Mouse (Mus musculus) layer of hippocampus, adult 9-10 months (tissue): ENCODE data around the gene Slit3.

Source experiments
- DNase-seq: peaks from one replicate; pipeline ENCODE4 v3.0.0; 2022; ENCODE audit warnings: low spot score

Slit3 gene

DNA sequence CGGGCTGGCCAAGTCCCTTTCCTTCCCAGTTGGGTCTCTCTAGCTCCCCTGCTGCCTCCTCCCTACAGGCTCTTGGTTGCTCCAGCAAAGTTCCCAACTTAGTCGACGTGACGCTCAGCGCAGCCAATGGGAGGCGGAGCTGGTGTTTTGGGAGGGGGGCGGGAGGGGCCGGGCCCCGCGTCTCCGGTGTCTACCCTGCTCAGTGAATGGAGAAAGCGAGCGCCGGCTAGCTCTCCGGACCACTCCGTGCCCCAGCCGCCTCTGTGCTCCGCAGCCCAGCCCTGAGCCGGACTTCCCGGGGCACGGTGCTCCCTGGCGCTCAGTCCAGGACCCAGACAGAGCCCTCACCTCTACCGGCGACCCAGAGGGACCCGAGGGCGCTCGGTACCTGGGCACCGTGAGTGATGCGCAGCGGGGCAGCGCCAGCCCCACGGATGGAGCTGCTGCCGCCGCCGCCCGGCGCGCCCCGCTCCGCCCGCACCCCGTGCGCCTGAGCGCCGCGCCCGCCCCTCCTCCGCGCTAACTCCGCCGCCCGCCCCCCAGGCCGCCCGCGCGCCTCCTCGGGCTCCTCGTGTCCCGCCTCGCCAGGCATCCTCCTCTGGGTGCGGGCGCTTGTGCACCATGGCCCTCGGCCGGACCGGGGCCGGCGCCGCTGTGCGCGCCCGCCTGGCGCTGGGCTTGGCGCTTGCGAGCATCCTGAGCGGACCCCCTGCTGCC, at the start of gene Slit3:
Gene Slit3 (plus strand): TSS at position 331 of the 717 bp plus-strand sequence.
- no peak for DNase-seq

DNA sequence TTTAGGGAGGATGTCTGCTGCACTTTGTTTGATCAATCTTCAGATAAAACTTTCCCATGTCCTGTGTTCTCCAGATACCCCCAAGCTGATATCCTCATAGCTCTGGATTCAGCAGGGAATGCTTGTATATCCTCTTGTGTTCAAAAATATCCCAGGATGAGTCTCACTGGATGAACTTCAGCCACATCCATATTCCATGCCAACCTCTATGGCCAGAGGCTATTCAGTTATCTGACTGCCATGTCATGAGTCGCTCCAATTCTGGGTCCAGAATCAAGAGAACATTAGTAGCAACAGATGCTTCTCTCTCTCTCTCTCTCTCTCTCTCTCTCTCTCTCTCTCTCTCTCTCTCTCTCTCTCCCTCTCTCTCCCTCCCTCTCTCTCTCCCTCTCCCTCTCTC, 49.6 kb upstream of the Slit3 start:
- no peak for DNase-seq

DNA sequence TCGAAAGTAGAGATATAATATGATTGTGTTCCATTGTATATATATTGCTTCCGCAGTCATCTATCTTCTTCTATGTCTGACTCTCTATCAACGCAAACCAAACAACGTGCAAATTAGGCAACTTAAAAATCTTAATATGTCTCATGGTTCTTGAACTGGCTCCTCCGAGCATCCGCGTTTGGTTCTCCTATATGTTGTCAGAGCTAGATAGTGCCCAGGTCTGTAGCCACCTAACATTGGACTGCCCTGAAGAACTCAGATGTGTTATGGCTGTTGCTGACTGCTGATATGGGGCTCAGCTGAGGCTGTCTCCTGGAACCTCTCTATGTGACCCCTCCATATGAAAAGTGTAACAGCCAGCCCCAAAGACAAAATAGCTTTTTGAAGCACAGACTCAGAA, 45.6 kb upstream of the Slit3 start:
- DNase-seq = no peak

DNA sequence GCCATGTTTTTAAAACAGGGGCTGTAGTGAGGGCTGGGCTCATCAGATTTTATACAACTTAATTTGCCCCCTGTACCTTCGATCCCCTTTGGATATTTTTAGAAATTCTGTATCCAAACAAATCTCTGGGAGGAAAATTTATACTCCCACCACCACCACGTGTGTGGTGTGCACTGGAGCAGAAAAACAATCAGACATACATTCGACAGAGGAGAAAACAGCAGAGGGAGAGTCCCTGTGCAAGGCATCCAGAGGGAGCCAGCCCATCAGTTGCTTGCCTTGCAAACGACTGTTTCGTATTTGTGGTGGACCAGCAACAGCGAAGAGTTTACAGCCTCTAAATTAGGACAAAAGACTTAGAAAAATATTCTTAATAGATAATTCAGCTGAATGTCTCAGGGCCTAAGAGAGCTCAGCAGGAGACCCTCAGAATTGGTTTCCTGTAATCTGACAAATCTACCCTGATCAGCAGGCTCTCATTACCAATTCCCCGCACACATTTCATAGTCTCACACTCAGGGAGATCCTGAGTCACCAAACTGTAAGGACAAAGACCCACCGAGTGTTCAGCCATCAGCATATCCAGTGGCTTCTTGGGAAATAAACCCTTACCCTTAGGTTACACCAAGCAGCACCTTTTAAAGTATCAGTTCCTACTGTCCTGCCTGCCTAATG, 40.4 kb upstream of the Slit3 start:
- no peak for DNase-seq

DNA sequence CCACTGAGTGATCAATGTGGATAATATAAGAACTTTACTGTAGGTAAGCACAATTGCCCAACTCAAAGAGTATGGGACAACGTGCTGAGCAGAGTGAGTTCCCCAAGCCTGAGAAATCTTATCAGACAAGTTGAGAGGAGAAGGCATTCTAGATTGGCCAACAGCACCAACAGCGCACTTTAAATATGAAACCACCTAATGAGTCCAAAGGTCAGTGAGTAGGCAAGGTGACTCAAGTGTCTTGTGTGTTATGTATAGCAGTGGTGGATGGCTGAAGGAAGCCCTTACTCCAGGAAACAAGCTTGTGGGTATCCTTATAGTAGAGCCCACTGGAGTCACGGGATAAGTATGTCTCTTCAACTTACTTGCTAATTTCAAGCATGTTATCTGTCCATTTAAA, 38.7 kb upstream of the Slit3 start:
- no peak for DNase-seq

DNA sequence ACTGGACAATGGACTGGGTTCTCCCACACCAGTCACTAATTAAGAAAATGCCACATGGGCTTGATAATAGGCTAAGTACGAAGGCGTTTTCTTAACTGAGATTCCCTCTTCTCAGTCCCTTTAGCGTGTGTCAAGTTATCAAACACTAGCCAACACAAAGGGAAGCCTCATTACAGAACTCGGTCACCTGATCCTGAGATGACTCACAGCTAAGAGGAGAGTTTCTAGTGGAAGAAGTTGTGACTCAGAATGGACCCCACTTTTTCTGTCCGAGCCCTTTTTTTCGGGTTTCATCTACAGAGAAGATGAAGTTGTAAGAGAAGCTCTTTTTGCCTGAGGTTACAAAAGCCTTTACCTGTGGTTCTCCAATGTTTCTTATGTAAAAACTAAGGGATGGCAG, 38.0 kb upstream of the Slit3 start:
- DNase-seq = no peak

DNA sequence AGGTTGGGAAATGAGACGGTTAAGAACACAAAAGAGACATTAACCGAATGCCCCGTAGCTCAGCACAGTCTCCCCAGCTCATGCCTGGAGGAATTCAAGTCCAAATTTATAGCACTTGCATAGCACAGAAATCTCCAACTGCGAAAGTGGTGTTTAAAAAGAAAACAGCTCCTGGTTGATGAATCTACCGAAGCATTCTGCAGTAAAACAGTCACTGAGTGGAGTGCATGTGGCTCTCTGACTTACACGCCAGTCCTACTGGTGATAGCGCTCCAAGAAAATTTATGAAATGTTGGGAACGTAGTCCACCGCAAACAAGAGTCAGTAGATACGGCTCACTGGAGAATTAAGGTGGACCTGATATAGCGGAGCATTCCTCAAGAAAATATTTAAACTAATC, 35.7 kb upstream of the Slit3 start:
- no peak for DNase-seq

DNA sequence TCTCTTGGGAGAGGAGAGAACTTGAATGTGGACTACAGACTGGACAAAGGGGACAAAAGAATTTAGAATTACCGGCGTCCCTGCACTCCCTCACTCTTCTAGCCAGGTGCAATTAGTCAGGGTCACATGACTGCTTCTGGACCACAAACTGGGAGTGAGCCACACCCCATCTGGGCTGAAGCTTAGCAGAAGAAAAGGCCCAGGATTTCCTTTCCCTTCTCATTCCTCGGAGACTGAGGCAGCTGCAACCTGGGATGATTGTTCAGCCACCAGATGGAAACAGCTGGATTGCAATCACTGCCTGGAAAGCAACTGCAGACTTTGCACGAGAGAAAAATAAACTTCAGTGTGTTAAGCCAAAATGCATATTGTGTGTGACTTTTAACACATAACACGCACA, 35.0 kb upstream of the Slit3 start:
- no peak for DNase-seq

DNA sequence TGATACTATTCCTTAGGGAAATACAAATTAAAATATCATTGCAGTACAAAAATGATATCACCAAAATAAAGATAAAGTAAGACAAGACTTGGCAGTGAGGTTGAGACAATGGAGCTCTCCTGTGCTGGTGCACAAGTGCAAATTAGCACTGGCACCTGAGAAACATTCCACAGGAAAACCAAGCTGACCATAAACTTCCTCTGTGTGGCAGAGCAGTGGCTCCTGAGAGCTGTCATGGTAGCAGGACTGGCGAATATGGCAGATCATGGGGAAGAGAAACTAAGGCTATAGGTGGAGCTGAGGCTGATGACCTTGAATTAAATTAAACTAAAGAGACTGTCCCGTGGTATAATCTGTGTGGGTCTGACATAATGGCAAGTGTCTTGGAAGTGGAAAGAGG, 33.6 kb upstream of the Slit3 start:
- DNase-seq = no peak

DNA sequence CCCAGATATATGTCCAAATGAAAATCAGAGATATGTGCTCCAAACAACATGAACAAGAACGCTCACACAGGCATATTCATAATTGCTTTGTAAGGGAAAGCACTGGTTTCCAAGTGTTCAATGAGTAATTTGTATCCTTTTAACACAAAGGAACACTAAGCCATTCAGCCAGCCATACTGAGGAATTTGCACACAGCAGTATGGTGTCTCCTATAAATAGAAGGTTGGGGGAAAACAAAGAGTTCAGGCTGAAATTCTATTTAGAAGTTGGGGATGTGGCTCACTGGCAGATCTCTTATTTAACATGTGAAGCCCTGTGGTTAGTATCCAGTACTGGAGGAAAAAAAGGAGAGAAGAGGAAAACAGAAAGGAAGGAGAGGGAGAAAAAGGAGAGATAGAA, 32.9 kb upstream of the Slit3 start:
- DNase-seq = no peak

DNA sequence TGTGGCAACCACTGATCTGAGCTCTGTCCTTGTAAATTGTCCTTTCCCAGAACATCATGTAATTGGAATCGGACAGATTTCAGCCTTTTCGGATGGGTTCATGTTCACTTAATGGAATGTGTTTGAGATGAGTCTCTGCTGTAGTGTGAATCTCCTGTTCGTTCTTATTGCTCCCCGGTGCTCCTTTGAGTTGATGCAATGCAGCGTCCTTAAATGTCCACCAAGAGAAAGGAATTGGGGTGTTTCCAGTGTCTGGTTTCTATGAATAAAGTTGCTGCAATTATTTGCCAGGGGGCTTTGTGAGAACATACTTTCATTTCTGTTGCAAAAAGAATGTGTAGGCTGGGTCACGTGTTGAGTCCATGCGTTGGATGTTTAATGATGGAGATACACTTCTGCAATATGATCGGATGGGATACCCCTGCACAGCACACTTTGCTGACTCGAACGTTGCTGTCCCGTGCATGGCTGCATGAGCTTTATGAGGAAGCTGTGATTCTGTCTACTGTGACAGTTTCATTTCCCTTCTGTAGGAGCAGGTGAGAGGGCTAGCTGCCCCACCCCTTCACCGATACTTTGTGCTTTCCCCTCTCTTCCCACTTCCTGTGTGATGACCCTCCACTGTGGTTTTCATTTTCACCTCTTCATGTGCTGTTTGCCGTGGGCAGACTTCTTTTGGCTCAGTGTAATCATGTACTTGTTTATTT, 30.2 kb upstream of the Slit3 start:
- no peak for DNase-seq

DNA sequence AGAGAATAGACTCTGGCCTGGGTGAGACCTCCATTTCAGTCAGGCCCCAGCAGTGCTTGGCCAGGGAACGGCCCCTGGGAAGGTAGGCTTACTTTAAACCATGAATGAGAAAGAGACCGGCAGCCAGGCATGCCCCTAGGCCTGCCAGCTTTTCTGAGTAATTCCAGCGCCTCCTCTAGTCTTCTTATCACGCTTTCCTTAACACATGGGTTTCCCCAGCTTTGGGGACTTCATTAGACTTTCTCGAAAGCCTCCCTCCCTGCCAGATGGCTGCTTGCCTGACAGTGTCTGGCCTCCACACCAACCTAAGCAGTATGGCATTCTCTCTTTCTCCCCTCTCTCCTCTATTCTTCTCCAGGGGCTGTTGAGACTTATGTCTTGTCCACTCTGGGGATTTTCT, 24.5 kb upstream of the Slit3 start:
- DNase-seq = no peak

DNA sequence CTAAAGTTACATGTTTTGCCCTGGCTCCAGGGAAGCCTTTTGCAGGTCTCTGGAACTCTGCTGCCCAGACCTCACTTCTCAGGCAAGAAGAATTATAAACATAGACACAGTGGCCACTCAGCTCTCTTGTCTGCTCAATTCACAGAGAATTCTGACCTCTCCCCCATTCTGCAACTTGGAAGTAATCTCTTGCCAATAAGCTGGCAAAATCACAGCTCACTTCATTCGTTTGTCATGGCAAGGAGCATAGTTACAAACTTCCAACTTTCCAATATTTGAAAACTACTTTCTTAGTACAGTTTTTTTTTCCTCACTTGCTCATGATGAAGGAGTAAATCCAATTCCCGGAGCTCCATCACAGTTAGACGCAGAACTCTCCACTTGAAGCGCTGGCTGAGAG, 11.2 kb upstream of the Slit3 start:
- DNase-seq = no peak

DNA sequence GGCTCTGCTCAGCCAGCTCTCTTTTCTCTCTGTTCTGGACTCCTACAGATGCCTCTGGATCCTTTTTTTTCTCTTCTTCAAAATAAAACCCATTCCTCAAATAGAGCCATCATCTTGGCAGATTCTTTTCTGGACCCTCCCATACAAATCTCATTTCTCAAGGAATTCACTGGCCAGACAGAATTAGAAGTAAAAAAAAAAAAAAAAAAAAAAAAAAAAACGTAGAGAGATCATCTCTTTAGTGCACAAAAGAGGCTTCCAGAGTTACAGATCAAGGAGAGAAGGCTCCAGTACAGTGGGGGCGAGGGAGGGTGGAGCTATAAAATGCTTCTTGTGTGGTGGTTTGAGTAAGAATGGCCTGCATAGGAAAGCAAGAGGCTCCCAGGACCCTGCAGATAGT, 10.2 kb upstream of the Slit3 start:
- no peak for DNase-seq

DNA sequence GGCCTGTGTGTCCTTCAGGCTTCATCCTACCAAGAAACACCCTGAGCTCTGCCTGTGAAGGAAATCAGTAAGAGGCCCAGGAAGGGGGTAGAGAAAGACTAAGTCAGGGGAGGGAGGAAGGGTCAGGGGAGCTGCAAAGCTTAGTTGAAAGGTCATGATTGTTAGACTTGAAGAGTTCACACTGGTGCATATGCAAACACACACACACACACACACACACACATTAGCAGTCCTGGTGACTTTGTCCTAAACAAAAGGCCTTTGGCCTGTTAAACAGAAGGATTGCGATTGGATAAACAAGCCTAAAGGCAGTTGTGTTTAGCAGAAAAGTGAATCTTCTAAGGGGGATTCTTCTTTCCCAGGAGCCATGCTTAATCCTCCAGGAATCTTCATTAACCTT, 7.7 kb upstream of the Slit3 start:
- DNase-seq = no peak

DNA sequence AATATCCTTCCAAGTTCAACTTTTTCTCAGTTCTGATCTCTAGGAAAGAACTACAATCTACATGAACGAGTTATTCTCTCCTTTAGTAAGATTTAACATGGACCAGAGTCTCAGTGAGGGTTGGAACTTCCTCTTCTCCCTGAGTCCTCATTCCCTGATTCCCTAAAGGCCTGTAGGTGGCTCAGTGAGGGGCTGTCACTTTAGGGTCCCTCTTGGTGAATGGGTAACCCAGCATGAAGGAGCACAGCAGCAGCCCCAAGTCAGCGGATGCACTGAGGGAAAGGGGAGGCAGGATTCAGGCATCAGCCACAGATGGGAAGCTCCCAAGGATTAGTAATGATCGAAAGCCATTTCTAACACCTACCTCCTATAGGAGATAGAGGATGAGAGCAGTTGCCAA, 4.6 kb upstream of the Slit3 start:
- DNase-seq = no peak

DNA sequence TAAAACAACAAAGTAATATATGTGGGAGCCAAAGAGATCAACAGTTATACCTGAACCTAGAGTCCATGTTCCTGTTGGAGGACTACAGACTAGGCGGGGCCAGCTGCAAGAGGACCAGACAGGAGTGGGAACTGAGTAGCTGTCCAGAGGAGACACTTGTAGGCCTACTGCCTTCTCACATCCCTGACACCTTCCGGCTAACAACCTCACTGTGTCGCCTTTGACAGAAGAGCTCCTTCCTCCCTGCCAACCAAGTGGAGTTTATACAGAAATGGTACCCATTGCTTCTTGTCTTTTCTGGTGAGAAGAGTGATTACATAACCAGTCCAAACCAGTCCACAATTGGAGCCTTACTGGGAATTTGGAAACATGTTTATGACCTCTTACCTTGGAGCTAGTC, 3.2 kb upstream of the Slit3 start:
- no peak for DNase-seq

DNA sequence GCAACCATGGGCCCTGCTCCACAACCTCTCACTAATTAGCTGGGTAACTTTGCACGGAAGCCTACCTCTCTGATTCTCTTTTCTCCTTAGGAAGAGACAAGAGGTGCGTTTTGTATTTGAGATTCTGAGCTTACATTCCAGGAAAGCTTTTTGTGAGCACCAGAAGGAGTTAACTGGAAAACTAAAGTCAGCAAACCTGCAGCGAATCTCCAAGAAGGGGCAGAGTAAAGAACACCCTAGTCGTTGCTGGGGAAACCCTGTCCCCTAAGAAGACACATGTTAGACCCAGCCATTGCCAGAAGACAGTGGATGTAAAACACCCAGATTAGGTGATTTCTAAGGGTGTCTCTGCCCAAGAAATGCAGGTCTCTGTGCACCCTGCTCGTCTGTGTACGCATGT, 2.3 kb upstream of the Slit3 start:
- DNase-seq = no peak

DNA sequence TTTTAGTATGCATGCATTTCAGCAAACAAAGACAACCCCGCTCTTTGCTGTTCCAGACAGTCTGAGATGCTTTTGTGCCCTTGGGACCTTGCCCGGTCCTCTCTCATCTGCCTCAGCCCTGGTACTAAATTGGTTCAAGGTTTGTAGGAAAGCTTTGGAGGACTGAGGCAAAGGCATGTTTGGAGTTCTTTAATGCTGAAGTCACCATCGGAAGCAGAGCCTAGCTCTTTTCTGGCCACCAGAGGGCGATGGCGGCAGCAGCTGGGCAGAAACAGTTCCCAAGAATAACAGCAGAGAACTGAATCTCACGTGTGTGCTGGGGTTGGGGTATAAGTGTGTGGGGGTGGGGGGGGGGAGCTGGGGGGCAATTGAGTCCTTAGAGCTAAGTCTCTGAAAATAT, 1.7 kb upstream of the Slit3 start:
- no peak for DNase-seq

DNA sequence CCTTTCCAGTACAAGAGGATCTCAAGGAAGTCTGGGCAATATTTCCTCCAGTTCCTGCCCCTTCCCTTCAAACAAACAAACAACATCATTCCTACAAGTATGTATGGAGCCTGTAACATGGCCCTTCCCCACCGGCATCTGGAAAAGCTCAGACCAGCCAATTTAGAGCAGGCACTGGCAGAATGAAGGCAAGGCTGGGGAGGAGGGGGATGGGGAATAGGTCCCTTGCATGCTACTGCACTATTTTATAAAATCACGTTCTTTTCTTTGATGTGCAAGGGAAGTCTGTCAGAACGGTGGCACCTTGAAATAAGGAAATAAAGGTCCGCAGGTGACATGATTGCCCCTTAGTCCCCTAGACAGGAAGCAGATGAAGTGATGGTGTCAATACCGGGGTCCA, 948 bp upstream of the Slit3 start:
- no peak for DNase-seq

DNA sequence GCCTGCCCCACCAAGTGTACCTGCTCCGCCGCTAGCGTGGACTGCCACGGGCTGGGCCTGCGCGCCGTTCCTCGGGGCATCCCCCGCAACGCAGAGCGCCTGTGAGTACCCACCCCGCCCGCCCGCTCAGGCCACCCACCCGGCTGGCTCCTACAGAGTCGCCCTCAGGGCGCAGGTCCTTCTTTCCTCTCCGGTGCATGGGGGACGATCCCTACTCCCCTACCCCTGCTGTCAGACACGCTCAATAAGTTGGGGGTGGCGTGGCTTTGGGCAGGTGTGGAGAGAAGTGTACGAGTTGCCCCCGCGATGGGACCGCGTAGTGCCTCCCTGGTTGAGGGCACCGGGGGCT, 561 bp downstream of the Slit3 start:
- no peak for DNase-seq

DNA sequence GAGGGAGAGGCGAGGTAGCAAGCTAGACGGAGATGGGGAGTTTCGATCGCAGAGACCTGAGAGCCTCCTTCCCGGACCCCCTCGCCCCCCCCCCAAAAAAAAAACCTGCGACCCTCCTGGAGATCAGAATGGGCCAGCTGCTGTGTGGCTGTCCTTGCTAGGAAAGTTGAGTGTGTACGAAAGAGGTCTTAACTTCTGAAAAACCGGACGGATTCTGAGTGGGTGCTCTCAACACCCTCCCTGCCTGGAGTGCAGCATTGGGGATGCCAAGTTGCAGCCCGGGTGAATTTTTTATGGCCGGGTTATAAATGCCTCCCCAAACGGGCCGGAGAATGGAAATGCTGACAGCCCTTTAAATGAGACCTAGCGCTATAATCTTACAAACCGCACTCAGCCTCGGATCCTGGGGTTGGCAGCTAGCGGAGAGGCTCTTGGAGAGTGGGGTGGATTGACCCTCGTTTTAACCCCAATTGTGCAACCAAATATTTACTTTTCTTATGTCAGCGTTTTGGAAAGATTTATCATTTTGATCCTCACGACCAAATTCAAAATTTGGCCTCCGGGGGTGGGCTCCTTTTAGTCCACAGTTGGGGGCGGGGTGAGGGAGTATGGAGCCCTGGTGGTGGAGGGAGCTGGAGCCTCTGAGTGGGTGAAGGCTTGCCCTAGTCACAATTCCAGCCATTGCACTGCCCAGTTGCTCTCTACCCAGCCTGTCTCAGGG, 1.2 kb downstream of the Slit3 start:
- no peak for DNase-seq

DNA sequence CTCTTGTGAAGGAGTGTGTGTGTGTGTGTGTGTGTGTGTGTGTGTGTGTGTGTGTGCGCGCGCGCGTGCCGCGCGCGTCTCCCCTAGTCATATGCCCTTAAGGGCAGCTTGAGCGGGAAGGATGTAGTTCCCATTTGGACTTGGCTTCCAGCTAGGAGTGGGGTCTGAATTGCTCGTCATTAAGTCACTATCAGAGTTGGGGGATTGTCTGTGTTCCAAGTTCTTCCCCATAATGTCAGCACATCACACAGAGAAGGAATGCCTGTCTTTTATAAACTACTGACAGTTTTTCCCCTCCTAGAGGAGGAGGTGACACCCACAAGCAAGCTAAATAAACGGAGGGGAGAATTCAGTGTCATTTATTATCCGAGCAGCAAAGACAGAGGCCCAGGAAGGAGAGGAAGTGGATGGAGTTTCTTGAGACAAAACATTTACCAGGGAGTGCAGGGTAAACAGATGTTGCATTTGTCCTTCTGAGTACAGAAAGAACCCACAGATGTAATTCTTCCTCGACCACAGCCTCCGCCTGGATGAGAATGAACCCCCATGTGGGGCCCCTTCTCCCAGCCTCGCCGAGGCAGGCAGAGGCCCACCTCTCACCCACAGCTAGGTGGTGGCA, 3.6 kb downstream of the Slit3 start:
- DNase-seq = no peak
